9 mouse cellular contexts compared by ENCODE assay signal in the genomic region with DNA sequence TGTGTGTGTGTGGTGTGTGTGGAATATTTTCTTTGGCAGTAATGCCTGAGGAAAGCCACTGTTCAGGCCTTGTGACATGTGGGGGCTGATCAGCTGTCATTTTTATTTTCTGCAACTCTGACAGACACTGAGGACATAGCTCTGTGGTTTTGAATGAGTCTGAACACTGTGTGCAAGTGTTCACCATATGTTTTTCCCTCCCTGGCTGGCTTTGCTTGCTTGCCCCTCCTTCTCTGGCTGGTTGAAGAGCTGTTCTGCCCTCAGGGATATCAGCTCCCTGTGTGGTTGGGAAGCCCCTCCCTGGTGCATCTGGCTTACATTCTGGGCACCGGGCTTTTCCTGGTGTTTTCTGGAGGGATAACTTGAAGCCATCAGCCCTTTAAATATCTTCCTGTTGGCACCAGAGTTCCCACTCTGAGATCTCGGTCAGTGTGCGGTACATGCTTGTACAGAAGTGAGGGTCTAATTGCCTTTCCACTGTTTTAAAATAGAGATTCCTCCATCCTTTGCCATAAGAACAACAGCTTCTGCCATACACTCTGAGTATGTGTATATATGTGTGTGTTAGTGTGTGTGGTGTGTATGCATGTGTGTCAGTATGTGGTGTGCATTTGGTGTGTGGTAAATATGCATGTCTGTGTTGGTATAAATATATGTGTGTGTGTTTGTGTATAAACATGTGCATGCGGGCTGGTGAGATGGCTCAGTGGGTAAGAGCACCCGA. TPM values are rescaled to one million over a fixed set of nuclear protein-coding genes. Genes with fewer than 3 reads are reported as not detected.
A peak's percentile ranks its signal among the peaks of the same experiment; 100 is the strongest.
DNase-seq lines count a peak whose midpoint lies in the region; ATAC-seq lines count a peak whose summit lies in the region.
"Had no signal": no experiment of that assay in that cellular context is flagged by ENCODE, and none has a peak within 500 bp of the region (broad histone marks: within the 10 kb centered on the region; RNA-seq: fewer than 3 reads in every experiment).

No protein-coding gene starts in this region.

- no peak for DNase-seq in neural tube, embryonic 10.5 days (ENCODE audit: extremely low spot score, low spot score)
- DNase-seq in cerebellum, postnatal 25 days, result peak; percentile 45 to 55
- DNase-seq in hindlimb bud, embryonic 11.5 days (ENCODE audit: extremely low spot score, low read depth, low spot score), result peak; percentile 26
- DNase-seq: heart, adult 11 months had no signal

- peak; percentile 58; the same call in 1 of the 2 replicates for ATAC-seq in neural tube, embryonic 14.5 days (ENCODE audit: low read depth)
- no peak for ATAC-seq in erythroid progenitor cell, adult 5-6 weeks (replicated peaks; ENCODE audit: low FRiP score, poor library complexity, severe bottlenecking)
- ATAC-seq in erythroblast, adult 5-6 weeks (replicated peaks; ENCODE audit: low FRiP score, poor library complexity, severe bottlenecking), result no peak
- ATAC-seq in activated CD4-positive, CD25-positive, alpha-beta regulatory T cell, adult 4 months, result no peak
- ATAC-seq: intestine, embryonic 16.5 days had no signal

- peaks cover 5% of the 10 kb centered on the region; the same call in 1 of the 2 replicates for H3K36me3 ChIP-seq in neural tube, embryonic 14.5 days (ENCODE audit: control insufficient read depth, insufficient read depth, low read length)

- no peaks in the 10 kb centered on the region for H3K9me3 ChIP-seq in neural tube, embryonic 14.5 days (ENCODE audit: control insufficient read depth, low read length)

- H3K4me1 ChIP-seq in neural tube, embryonic 14.5 days (ENCODE audit: control insufficient read depth, insufficient read depth, low read length), result no peaks in the 10 kb centered on the region

- no peak overlapping the region for H3K27ac ChIP-seq in neural tube, embryonic 14.5 days (ENCODE audit: low read depth, low read length)

- H3K4me3 ChIP-seq in neural tube, embryonic 14.5 days (ENCODE audit: low read depth, low read length), result no peak overlapping the region

- H3K9ac ChIP-seq in neural tube, embryonic 14.5 days (replicated peaks; ENCODE audit: low read depth, low read length), result no peak overlapping the region

- 65% methylated on average over 5 of the region's 5 CpGs for WGBS in neural tube, embryonic 14.5 days

- H3K4me2 ChIP-seq in neural tube, embryonic 14.5 days (ENCODE audit: low read depth, low read length), result no peak overlapping the region

- H3K27me3 ChIP-seq in neural tube, embryonic 14.5 days (ENCODE audit: control insufficient read depth, insufficient read depth, low read length), result no peaks in the 10 kb centered on the region

RNA-seq across cellular contexts. Expression of a gene that starts 41.6 kb away (rescaled TPM):
- 35.1 and 38.7 TPM in 2 replicates for polyA plus RNA-seq in neural tube, embryonic 14.5 days (2014; fragmentation: Nextera tagmentation; extraction: Ambion mirVana)
- total RNA-seq in erythroid progenitor cell, adult 5-6 weeks (2015; ENCODE audit: low replicate concordance), result 12.2 and 18.4 TPM in 2 replicates
- 3.3 TPM in 2 replicates for total RNA-seq in erythroid progenitor cell, adult 5-6 weeks (2017; ENCODE audit: low replicate concordance)
- total RNA-seq in erythroblast, adult 5-6 weeks (2015; ENCODE audit: low replicate concordance), result 9.4 and 25.7 TPM in 2 replicates
- total RNA-seq in erythroblast, adult 5-6 weeks (2017; ENCODE audit: low replicate concordance), result 9.5 and 11.4 TPM in 2 replicates
- polyA plus RNA-seq in activated CD4-positive, CD25-positive, alpha-beta regulatory T cell, adult 4 months (2017; shearing (Covaris generic)), result 10 to 100 TPM; 38.9 to 43.6 TPM

RNA-seq across cellular contexts. Expression of a gene that starts 41.7 kb away (rescaled TPM):
- polyA plus RNA-seq in neural tube, embryonic 14.5 days (2014; fragmentation: Nextera tagmentation; extraction: Ambion mirVana), result 15.0 and 16.4 TPM in 2 replicates
- total RNA-seq in erythroid progenitor cell, adult 5-6 weeks (2015; ENCODE audit: low replicate concordance), result 1.4 and 3.4 TPM in 2 replicates
- 2.8 TPM in 1 of 2 replicates, not detected in the other for total RNA-seq in erythroid progenitor cell, adult 5-6 weeks (2017; ENCODE audit: low replicate concordance)
- 4.8 and 7.9 TPM in 2 replicates for total RNA-seq in erythroblast, adult 5-6 weeks (2015; ENCODE audit: low replicate concordance)
- 0.43 and 2.6 TPM in 2 replicates for total RNA-seq in erythroblast, adult 5-6 weeks (2017; ENCODE audit: low replicate concordance)
- polyA plus RNA-seq in activated CD4-positive, CD25-positive, alpha-beta regulatory T cell, adult 4 months (2017; shearing (Covaris generic)), result 1 to 10 TPM; 2.9 to 3.8 TPM
